Mouse (Mus musculus): ENCODE results near the gene Ccdc80. TPM values are rescaled to one million over a fixed set of nuclear protein-coding genes. Genes with fewer than 3 reads are reported as not detected.

Ccdc80 gene
- polyA plus RNA-seq (2012; rRNA removed) (2.6 and 3.7 TPM in 2 replicates), polyA plus RNA-seq (2014; fragmentation: Nextera tagmentation; extraction: Ambion mirVana) (6.8 and 7.2 TPM in 2 replicates)

DNA sequence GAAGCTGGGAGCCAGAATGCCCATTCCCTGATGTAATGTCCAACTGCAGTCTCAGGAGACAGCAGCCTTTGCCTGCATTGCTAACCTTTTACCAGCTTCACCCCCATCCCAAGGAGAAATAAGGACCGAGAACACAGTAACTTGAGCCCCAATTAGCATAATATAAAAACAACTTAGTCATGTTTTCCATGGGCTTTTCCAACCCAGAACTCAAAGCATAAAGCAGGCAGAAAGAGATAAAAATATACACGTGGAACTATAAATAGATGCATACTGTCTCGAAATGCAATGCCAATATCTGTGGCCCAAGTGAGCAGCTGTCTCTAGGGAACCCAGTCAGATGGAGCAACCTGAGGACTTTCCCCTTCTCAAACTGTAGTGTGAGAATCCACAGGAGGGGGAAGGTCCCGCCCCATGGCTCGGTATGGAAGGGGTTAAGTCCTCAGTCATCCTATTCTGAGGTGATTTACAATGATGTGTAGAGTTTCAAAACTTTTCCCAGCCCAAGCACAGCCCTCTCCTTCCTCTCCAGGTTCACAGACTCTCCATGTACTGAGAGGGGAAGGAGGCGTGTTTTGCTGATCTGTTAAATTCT lies at the start of gene Ccdc80:
Ccdc80 (plus strand) TSS at position 266 of the 595 bp plus-strand sequence.
- Histone ChIP-seq H3K4me2 (ENCODE audit: low read depth) (no peak within 1 kb of the TSS), H3K36me3 (replicated peaks; ENCODE audit: control insufficient read depth, insufficient read depth, low read depth) (no peaks in the 10 kb centered on the region), H3K27me3 (ENCODE audit: control insufficient read depth, insufficient read depth, low read length) (no peaks in the 10 kb centered on the region), H3K4me3 (ENCODE audit: insufficient read depth in 1 of 2, low read depth in 2 of 2, low read length in 2 of 2) (peak within 1 kb of the TSS in 1 of 2 experiments; percentile 46; a peak in 2 of 4 replicates), H3K4me1 (replicated peaks; ENCODE audit: control insufficient read depth in 2 of 2, insufficient read depth in 2 of 2, low read length in 1 of 2) (no peaks in the 10 kb centered on the region; a peak in 2 of 4 replicates), H3K9ac (replicated peaks) (no peak within 1 kb of the TSS), H3K9me3 (ENCODE audit: control insufficient read depth, low read length) (no peaks in the 10 kb centered on the region), H3K27ac (no peak within 1 kb of the TSS)
- DNase-seq (ENCODE audit: low read depth in 3 of 3, low spot score in 3 of 3) (no peak), ATAC-seq (ENCODE audit: insufficient read depth) (no peak)
- TF ChIP-seq EP300 (IDR thresholded peaks at IDR 0.05; ENCODE audit: low read depth) (no peak), CTCF (IDR thresholded peaks at IDR 0.05; ENCODE audit: low read depth) (no peak)
- WGBS (ENCODE audit: insufficient replicate concordance) = 14% methylated on average over 6 of the region's 6 CpGs

DNA sequence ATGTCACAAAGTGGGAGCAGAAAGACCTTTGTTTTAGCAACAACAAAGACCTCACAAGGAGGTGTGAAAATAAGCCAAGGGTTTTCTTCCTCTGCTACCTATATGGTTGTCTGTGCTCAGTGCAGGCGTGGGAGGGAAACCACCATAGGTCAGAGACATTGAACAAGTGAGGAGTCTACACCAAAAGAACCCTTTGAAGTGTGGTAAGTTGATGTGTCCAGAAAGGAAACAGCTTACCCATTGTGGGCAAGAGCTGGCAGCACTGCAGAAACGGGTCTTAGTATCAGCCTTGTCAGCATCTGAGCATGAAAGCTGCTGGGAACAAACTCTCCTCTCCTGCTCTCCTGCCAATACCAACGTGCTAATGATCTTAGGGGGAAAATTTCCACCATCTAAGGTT lies 48.4 kb upstream of the Ccdc80 start:
- DNase-seq (ENCODE audit: low read depth in 3 of 3, low spot score in 3 of 3) = no peak
- Histone ChIP-seq H3K27me3 (ENCODE audit: control insufficient read depth, insufficient read depth, low read length) (no peaks in the 10 kb centered on the region), H3K36me3 (replicated peaks; ENCODE audit: control insufficient read depth, insufficient read depth, low read depth) (no peaks in the 10 kb centered on the region), H3K9ac (replicated peaks) (no peak overlapping the region), H3K4me3 (ENCODE audit: insufficient read depth in 1 of 2, low read depth in 2 of 2, low read length in 2 of 2) (no peak overlapping the region), H3K4me2 (ENCODE audit: low read depth) (no peak overlapping the region), H3K27ac (no peak overlapping the region), H3K4me1 (replicated peaks; ENCODE audit: control insufficient read depth in 2 of 2, insufficient read depth in 2 of 2, low read length in 1 of 2) (no peaks in the 10 kb centered on the region), H3K9me3 (ENCODE audit: control insufficient read depth, low read length) (no peaks in the 10 kb centered on the region)
- ATAC-seq (ENCODE audit: insufficient read depth) = no peak
- 23% methylated on average over 3 of the region's 3 CpGs for WGBS (ENCODE audit: insufficient replicate concordance)
- TF ChIP-seq CTCF (IDR thresholded peaks at IDR 0.05; ENCODE audit: low read depth) = no peak
- no peak for TF ChIP-seq EP300 (IDR thresholded peaks at IDR 0.05; ENCODE audit: low read depth)

DNA sequence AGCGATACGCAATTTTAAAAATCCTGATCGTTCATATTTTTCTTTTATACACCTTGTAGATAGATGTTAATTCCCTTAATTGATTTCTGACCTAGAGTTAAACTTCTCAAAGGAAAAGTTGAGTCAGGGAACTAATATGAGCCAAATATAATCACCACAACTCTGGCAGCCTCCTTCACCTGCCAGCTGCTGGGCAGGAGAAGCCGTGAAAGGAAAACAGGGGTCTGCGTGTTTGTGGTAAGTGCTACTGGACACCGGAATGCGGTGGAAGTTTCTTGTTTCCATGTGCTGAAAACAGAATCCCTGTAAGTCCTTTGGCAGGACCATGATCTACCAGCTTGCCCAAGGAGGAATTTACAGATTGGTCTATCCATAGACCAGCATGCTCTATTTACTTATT lies 36.0 kb upstream of the Ccdc80 start:
- Histone ChIP-seq H3K4me3 (ENCODE audit: insufficient read depth in 1 of 2, low read depth in 2 of 2, low read length in 2 of 2) (no peak overlapping the region), H3K9me3 (ENCODE audit: control insufficient read depth, low read length) (no peaks in the 10 kb centered on the region), H3K27ac (no peak overlapping the region), H3K36me3 (replicated peaks; ENCODE audit: control insufficient read depth, insufficient read depth, low read depth) (no peaks in the 10 kb centered on the region), H3K4me1 (replicated peaks; ENCODE audit: control insufficient read depth in 2 of 2, insufficient read depth in 2 of 2, low read length in 1 of 2) (no peaks in the 10 kb centered on the region), H3K27me3 (ENCODE audit: control insufficient read depth, insufficient read depth, low read length) (no peaks in the 10 kb centered on the region), H3K4me2 (ENCODE audit: low read depth) (no peak overlapping the region), H3K9ac (replicated peaks) (no peak overlapping the region)
- no peak for TF ChIP-seq EP300 (IDR thresholded peaks at IDR 0.05; ENCODE audit: low read depth)
- no peak for TF ChIP-seq CTCF (IDR thresholded peaks at IDR 0.05; ENCODE audit: low read depth)
- 84% methylated on average over 7 of the region's 7 CpGs for WGBS (ENCODE audit: insufficient replicate concordance)
- DNase-seq (ENCODE audit: low read depth in 3 of 3, low spot score in 3 of 3) = no peak
- ATAC-seq (ENCODE audit: insufficient read depth) = no peak

DNA sequence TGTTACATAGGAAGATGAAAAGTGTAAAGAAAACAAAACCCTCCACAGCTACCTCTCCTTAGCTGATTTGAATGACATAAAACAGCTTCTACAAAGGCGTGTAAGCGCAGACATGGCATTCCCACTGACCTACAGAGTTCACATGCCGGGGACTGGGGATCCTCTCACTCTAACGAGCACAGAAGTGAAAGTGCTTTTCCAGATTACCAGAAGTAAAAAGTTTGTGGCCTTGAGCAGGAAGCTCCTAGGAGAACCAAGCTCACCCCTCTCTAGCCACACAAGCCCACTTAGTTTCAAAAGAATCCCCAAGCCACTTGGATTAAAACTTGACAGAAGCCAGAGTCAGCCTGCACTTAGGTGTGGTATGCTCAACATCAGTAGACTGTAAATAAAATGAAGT lies 35.3 kb upstream of the Ccdc80 start:
- Histone ChIP-seq H3K4me1 (replicated peaks; ENCODE audit: control insufficient read depth in 2 of 2, insufficient read depth in 2 of 2, low read length in 1 of 2) (no peaks in the 10 kb centered on the region), H3K9ac (replicated peaks) (no peak overlapping the region), H3K36me3 (replicated peaks; ENCODE audit: control insufficient read depth, insufficient read depth, low read depth) (no peaks in the 10 kb centered on the region), H3K4me2 (ENCODE audit: low read depth) (no peak overlapping the region), H3K9me3 (ENCODE audit: control insufficient read depth, low read length) (no peaks in the 10 kb centered on the region), H3K27me3 (ENCODE audit: control insufficient read depth, insufficient read depth, low read length) (no peaks in the 10 kb centered on the region), H3K4me3 (ENCODE audit: insufficient read depth in 1 of 2, low read depth in 2 of 2, low read length in 2 of 2) (no peak overlapping the region), H3K27ac (no peak overlapping the region)
- no peak for ATAC-seq (ENCODE audit: insufficient read depth)
- 48% methylated on average over 4 of the region's 4 CpGs for WGBS (ENCODE audit: insufficient replicate concordance)
- no peak for DNase-seq (ENCODE audit: low read depth in 3 of 3, low spot score in 3 of 3)
- TF ChIP-seq CTCF (IDR thresholded peaks at IDR 0.05; ENCODE audit: low read depth) (no peak), EP300 (IDR thresholded peaks at IDR 0.05; ENCODE audit: low read depth) (no peak)

DNA sequence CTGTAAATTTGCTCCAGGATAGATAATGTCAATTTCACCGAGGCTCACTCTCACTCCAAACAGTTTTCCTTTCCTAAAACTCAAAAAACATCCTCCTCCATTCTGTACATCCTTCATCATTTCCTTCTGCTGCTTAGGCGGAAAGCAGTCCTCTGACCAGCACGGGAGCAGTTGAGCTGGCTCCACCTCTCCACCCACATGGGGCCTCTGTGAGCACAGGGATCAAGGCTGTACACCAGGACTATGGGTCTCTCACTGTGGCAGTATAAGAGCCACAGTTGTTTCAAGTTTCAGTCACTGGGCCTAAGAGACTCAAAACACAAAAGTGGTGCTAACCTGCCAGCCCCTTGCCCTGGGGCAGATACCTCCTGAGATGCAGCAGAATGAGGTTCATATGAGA lies 32.1 kb upstream of the Ccdc80 start:
- H3K9ac ChIP-seq (replicated peaks) = no peak overlapping the region
- no peak for DNase-seq (ENCODE audit: low read depth in 3 of 3, low spot score in 3 of 3)
- TF ChIP-seq CTCF (IDR thresholded peaks at IDR 0.05; ENCODE audit: low read depth) = no peak
- TF ChIP-seq EP300 (IDR thresholded peaks at IDR 0.05; ENCODE audit: low read depth) = no peak
- H3K27me3 ChIP-seq (ENCODE audit: control insufficient read depth, insufficient read depth, low read length) = no peaks in the 10 kb centered on the region
- H3K36me3 ChIP-seq (replicated peaks; ENCODE audit: control insufficient read depth, insufficient read depth, low read depth) = no peaks in the 10 kb centered on the region
- H3K9me3 ChIP-seq (ENCODE audit: control insufficient read depth, low read length) = no peaks in the 10 kb centered on the region
- WGBS (ENCODE audit: insufficient replicate concordance) = 35% methylated on average over 3 of the region's 3 CpGs
- no peak overlapping the region for H3K4me2 ChIP-seq (ENCODE audit: low read depth)
- ATAC-seq (ENCODE audit: insufficient read depth) = no peak
- H3K4me1 ChIP-seq (replicated peaks; ENCODE audit: control insufficient read depth in 2 of 2, insufficient read depth in 2 of 2, low read length in 1 of 2) = no peaks in the 10 kb centered on the region
- H3K4me3 ChIP-seq (ENCODE audit: insufficient read depth in 1 of 2, low read depth in 2 of 2, low read length in 2 of 2) = no peak overlapping the region
- H3K27ac ChIP-seq = no peak overlapping the region
